Mouse (Mus musculus): ENCODE measurements around the gene Ank3.
A peak's percentile ranks its signal among the peaks of the same experiment; 100 is the strongest.

Gene Ank3

DNA sequence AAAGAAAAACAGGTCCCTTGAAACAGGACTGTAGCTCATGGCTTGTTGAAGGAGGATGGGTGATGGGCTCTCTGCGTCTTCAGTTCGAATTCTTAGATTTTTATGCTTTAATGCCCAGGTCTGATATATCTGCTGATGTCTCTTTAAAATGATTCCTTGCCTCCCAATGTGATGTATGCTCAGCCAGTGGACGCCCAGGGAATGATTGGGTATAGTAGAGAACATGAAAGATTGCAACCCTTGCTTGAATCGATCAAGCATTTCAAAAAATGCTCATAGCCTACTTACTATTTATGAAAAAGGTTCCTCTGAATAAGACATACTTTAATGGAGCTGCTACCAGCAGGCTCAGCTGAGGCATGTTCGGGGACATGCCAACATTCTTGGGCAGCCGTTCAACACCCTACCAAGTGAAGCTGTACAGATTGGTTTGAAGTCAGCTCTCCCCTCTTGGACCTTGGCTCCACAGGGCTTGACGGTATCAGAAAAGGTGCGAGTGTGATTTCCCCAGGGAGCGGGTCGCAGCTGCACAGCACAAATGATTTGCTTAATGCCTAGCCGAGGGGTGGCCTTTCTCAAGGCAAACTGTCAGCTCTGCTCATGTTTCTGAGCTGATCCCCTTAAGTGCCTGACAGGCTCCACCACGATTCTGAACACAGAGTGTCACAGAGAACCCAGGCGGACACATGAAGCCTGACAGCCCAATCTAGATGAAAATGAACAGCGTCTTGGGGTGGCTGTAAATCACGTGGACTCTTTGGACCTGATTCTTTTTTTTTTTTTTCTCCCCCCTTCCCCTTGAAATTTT, 136.8 kb downstream of the Ank3 start:
- no peak for DNase-seq (ENCODE audit: low spot score in 2 of 2)

DNA sequence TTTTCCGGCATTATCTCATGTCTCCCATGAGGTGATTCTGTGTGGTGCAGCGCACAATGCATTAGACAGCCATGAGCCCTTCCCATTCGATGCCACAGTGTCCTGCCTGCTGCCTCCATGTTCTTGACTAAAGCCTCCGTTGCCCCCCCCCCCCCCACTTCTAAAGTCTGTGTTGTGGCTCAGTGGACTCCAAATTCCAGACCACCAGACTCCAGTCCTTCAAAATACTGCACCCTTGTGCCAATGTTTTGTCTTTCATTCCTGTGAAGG, 137.3 kb downstream of the Ank3 start:
- DNase-seq (ENCODE audit: low spot score in 2 of 2), result no peak

DNA sequence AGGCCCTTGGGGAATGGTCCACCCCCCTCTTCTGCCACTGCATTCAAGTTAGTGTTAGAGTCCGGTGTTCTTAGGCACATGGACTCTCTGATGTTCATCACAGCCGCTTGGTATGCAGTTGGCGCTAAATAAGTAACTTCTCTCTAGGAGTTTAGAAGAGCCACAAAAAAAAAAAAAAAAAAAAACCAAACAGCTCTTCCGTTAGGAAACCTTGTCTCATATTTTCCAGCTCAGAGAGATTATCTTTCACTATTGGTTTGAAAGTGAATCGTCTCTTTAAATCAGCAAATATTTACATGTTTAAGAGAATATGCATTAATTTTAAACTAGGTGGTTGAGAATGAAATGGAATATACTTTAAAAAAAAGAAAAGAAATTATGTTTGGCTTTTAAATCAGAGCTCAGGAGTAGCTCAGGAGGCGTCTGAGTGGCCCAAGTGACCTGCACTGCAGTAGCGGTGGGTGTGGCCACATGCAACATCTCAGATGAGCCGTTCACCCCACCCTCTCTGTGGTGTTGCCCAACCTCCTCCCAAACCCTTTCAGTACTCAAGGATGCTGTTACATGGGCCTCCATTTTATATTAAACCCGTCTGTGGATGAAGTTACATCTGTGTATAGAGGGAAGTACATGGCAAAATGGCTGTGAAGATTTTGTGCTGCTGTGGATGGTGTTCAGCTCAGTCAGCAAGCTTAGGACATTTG, 138.0 kb downstream of the Ank3 start:
- no peak for DNase-seq (ENCODE audit: low spot score in 2 of 2)

DNA sequence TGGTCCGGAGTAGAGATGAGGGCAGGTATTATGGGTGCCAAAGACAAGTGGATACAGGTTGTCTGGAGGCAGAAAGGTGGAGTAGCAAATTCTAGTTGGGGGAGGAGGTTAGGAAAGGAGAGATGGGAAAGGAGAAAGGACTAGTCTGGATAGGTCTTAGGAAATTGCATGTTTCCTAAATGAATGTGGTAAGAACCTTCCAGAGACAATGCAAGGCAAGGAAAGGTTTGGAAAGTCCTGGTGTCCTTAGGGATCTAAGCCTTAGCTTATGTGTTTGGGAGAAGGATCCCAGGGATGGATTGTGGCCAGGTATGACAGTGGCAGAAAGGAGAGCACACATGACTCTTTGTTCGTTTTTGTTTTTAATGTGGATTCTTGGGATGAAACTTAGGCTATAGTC, 139.7 kb downstream of the Ank3 start:
- no peak for DNase-seq (ENCODE audit: low spot score in 2 of 2)

DNA sequence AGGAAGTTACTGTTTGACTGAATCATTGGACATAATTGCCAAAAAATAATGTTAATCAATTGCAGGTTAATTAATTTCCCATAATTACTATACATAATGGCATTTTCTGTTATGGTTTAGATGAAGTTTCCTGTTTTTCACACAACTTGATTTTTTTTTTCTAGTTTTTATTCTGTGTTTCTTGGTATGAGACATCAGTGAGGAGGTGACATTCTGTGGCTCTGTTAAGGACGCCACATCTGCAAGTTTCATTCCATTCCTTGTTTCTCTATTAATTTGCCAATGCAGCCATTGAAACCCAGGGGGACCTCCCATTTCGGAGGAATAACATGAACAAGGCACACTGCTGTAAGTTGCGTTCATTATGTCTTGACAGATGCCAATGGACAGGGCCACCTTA, 143.9 kb downstream of the Ank3 start:
- DNase-seq (ENCODE audit: low spot score in 2 of 2), result no peak

DNA sequence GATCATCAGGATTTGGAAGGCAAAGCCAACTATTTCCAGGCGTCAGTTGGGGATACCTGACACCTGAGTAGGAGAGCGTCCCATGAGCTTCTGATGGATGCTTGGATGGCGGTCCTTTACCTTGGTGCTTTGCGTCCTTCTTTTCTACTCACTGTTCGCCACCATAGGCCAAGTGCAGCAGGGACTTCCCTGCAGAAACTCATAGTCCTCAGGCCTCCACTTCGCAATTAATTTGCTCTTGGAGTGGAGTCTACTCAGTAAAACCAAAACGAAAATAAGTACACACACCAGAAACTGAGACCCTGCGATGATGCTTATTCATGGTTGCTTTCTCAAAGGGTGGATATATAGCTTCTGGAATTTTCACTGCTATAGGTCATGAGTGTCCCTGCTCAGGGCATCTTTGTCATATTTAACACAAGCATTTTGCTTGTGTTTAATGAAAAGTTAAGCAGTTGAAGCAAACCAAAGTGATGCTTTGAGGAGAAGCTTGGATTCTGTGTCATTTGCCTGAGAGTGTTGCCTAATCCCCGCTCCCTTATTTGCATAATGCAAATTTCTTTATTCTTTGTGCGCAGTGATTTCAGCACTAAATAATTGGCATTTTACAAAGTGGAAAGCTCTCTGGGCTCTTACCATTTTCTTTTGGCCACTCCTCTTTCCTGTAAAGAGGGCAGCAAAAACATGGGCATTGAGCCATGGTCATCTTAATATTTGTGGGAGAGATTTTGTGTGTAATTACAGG, 145.5 kb downstream of the Ank3 start:
- DNase-seq (ENCODE audit: low spot score in 2 of 2), result no peak

DNA sequence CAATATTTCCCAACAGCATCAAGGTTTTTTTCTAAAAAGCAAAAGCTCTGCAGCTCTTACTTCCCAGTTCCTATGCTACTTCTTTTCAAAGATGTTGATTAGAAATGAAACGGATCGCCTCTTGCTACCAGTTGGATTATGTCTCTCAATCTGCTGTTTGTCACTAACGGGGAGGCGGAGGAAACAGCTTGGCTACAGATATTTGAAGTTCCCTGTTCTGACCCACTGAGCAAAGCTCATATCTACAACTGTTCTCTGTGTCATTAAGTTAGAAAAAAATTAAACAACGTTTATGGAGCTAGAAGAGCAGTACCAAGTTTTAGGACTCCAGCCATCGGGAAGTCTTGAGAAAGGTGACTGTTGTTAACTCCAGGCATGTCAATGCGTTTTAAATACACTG, 146.1 kb downstream of the Ank3 start:
- DNase-seq (ENCODE audit: low spot score in 2 of 2), result no peak

DNA sequence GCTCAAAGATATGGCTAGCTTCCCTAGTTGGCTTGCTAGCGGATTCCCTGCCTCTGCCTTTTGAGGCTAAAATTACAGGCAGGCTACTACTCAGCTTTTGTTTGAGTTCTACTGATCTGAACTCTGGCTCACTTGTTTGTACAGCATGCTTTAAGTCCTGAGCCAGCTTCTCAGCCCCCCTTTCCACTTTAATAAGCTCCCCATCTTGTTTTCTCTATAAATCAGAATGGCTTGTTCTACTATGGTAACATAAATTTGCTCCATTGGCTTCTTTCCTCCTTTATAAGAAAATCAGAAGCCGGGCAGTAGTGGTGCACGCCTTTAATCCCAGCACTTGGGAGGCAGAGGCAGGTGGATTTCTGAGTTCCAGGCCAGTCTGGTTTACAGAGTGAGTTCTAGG, 147.4 kb downstream of the Ank3 start:
- no peak for DNase-seq (ENCODE audit: low spot score in 2 of 2)

DNA sequence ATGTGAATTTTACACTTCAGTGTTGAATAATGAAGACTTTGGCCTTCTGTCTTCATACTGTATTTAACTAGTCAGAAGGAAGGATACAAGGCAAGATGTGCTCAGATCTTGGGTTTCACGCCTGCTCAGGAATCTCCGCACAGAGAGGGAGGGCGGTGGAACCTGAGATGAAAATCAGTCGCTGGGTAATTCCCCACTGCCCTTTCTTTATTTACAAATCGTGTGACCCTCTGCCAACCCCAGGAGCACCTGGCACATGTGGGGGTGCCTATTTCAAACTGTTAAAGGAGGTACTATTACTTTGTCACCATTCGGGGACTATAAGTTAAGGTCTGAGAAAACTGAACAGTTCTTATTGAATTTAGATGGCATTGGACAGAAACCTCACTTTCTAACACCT, 148.1 kb downstream of the Ank3 start:
- no peak for DNase-seq (ENCODE audit: low spot score in 2 of 2)

DNA sequence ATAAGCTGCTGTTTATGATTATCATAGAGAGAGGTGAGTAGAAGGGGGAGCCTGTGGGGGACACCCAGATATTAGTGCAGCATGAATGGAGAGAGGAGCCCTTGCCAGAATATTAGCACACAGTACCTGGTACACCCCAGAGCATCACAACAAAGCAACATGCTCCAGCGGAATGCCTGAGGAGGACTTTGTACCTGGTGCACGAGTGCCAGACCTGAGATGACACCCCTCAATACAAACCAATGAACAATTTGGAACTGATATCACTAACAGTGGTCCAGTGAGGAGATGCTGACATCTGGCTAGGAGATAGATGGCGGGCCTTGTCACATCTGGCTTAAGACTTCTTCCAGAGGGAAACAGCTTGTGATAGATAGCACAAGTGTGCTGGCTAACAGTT, 150.2 kb downstream of the Ank3 start:
- no peak for DNase-seq (ENCODE audit: low spot score in 2 of 2)

DNA sequence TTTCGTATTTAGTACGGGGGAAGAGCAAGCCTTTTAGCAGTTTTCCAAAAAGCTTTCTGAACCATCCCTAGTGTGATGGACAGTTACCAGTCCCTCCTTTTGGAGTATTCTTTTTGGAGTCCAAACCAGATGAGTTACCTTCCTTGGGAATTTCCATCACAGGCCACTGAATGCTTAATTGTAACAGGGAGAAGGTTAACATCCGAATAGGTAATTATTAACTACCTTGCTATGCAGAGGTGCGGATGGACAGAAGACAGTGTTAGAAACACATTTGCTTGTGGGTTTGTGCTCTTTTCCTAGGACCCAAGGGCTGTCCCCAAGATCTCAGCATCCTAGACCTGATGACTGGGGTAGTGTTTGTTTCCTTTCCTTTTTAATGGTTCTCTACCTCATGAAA, 150.6 kb downstream of the Ank3 start:
- no peak for DNase-seq (ENCODE audit: low spot score in 2 of 2)

DNA sequence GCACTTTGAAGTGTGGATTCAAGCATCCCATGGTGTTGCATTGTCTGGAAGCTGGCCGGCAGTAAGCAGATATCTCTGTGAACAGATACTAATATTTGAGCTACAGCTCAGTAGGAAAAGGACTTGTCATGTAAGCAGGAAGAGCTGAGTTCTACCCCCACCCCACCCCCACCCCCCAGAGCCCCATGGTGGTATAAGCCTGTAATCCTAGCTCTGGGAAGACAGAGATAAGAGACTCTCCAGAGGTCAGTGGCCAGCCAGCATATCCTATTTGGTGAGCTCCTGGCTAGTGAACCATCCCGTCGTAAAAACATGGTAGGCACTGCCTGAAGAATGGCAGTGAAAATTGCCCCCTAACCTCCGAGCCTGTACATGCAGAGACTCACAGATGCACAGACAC, 152.3 kb downstream of the Ank3 start:
- DNase-seq (ENCODE audit: low spot score in 2 of 2), result no peak

DNA sequence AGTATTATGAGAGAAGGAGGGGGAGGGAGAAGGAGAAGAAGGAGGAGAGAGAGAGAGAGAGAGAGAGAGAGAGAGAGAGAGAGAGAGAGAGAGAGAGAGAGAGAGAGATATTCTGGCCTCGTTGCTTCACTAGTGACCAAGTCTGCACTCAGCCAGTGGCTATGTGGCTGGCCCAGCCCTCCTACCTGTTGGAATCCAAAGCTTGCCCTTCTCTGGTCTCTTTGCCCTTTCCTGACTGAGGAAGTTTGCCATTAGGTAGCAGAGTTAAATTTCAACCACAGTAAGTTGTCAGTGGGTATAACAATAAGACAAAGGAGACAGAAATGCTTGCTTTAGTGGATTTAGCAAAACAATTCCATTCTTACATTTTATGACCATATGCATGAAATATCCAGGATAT, 154.5 kb downstream of the Ank3 start:
- no peak for DNase-seq (ENCODE audit: low spot score in 2 of 2)

DNA sequence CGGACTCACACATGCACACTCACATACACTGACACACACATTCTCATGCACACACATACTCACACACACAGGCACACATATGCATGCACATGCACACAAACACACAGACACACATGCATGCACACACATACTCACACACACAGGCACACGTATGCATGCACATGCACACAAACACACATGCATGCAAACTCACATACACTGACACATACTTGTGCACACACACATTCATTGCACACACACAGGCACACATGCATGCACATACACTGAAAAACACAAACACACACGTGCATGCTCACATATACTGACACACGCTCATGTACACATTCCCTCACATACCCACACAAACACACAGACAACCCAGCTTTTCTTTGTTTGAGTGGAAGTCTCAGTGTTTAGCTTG, 157.0 kb downstream of the Ank3 start:
- DNase-seq (ENCODE audit: low spot score in 2 of 2), result no peak

DNA sequence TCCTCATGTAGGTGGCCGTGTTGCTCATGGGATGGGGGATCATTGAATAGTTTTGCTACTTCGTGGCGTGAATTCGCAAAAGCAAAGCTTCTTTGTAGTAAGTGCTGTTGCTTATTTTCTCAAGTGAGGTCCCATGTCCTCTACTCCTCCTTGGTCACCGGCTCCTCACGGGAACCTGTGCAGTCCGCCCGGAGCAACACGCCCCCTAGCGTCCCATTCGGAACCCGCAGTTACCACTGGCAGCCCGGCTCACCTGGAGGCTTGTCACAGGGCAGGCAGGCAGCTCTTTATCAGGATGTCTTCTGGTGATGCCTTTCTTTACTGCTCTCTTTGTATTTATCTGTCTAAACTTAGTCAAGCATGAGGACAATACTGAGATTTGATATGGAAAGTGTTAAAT, 157.7 kb downstream of the Ank3 start:
- peak in 1 of 2 experiments; percentile 14 for DNase-seq (ENCODE audit: low spot score in 2 of 2)

DNA sequence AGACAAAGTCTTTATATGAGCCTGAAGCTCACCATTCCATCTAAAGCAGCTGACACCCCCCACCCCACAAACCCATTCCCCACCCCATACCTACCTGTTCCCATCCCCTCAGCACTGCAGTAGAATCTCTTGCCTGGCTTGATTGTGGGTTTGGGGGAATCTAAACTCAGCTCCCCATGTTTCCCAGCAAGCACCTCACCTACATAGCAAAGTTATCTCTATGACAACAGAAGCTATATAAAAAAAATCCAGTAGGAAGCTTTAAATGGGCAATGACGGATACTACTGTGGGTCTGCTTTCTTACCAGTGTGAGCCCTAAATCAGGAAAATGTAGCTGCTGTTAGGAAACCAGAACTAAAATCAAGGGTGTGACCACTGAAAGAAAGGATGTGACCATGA, 161.7 kb downstream of the Ank3 start:
- DNase-seq (ENCODE audit: low spot score in 2 of 2), result no peak

DNA sequence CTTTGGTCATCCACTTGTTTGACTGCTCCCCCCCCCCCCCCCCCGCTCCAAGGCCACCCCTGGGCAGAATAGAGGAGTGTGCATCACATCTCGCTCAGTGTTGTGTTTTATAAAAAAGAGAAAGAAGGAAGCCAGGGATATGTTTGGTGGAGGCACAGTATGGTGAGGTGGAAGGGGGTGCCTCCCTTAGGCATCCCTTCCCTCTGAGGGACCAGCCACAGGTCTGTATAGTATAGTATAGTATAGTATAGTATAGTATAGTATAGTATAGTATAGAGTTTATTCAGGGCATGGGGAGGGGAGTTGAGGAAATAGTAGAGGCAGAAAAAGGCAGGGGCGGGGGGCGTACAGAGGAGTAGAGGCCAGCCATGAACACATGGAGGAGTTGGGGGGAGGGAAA, 164.4 kb downstream of the Ank3 start:
- no peak for DNase-seq (ENCODE audit: low spot score in 2 of 2)

DNA sequence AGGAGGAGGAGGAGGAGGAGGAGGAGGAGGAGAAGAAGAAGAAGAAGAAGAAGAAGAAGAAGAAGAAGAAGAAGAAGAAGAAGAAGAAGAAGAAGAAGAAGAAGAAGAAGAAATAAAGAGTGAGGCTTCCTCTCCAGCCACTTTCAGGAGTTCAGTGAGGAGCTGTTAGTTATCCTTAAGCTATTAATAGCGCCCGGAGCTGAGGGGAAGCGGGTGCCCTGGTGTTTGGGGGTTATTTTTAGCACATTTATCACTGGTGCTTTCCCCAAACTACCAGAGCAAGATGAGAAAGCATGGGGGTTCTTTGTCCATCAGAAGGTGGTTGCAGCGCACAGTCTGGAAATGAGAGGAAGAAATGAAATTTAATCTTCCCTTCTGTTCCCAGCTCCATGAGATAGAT, 166.5 kb downstream of the Ank3 start:
- DNase-seq (ENCODE audit: low spot score in 2 of 2), result no peak

DNA sequence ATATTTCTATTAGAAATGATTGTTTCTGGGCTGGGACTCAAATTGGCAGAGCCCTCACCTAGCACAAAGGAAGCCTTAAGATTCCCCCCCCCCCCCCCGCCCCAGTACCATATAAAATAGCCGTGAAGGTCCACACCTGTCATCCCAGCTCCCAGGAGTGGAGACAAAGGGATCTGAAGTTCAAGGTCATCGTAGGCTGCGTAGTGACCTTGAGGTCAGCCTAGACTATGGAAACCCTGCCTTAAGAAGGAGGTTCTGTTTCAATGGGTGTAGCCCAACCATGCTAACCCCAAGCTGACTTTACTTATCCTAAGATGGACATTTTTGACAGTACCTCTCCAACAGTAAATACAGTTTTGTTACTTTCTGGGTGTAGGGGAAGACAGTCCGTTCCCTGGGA, 170.4 kb downstream of the Ank3 start:
- no peak for DNase-seq (ENCODE audit: low spot score in 2 of 2)

DNA sequence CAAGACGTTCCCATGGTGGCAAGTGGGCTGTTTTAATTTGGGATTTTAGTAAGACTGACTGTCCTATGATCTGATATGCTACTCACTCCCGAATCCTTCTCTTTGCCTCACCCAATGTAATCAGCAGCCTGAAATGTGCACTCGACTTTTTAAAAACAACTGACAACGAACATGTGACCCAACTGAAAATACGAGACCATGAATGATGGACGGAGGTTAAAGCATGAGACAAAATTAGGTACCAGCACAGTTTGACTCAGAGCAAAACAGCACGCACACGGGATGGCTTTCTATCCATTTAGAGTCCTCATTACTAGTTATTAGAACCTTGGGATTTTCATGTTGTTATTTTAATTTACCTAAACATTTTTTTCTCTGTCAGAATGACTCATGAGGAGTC, 171.2 kb downstream of the Ank3 start:
- DNase-seq (ENCODE audit: low spot score in 2 of 2), result no peak

DNA sequence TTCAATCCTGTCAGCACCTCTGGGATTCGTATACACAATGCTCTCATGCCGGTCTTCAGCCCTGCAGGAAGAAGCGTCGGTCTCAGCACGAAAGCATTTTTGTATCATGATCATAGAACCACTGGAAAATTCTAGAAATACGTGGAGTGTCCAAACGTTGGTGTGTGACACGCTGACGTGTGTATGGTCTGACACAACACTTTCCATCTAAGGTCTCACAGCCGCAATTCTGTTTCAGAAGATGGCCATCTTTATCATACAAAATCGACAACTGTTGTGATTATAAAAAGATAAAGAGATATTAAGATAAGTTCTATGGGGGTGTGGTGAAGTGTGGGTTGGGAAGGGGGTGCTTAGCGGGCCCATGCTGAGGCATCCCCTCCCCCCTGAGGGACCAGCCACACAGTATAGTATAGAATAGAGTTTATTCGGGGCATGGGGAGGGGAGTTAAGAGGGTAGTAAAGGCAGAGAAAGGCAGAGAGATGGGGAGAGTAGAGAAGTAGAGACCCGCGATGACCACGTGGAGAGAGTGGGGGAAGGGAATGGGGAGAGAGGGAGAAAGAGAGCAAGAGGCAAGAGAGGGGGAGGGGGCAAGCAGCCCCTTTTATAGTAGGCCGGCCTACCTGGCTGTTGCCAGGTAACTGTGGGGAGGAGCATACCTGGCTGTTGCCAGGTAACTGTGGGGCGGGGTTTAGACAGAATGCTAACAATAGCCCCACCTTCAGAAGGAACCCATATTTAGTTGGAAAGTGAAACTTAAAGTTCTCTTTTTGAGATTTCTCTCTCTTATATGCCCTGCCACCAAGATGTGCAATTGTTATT, 172.1 kb downstream of the Ank3 start:
- DNase-seq (ENCODE audit: low spot score in 2 of 2), result peak in 1 of 2 experiments; percentile 27

DNA sequence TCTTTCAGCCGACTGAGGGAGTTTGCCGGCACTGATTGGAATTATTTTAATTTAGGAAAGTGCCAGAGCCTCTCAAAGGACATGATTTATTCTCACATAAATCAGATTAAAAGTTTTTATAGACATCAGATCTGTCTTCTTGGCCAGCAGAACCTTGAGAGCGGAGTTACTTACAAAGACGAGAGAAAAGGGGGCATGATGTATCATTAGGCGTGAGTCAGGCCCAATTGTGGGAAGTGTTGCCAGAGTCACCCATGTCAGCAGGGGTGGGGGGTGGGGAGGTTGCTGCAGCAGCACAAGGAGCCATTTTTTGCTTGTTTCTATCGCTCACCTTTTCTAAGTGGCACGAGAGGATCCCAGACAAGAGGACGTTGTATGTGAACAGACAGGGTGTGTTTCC, 172.8 kb downstream of the Ank3 start:
- no peak for DNase-seq (ENCODE audit: low spot score in 2 of 2)
